Mouse (Mus musculus): ENCODE measurements around the gene Frmd8. TPM values are rescaled to one million over a fixed set of nuclear protein-coding genes. Genes with fewer than 3 reads are reported as not detected.

The Frmd8 gene
- total RNA-seq, 1 experiment: 35.7 TPM

GRCm38 (mm10) chr19:5872528-5872927 is 2.5 kb downstream of the Frmd8 start:
- peaks cover 0 to 14% of the 10 kb centered on the region in 2 experiments; a peak in 2 of 4 replicates for H3K4me1 ChIP-seq (ENCODE audit: control insufficient read depth in 2 of 2, insufficient read depth in 2 of 2, low read length in 2 of 2, poor library complexity in 1 of 2)
- no peak overlapping the region for H3K4me3 ChIP-seq (ENCODE audit: insufficient read depth in 1 of 2, low read depth in 1 of 2, low read length in 2 of 2, poor library complexity in 1 of 2, severe bottlenecking in 1 of 2)
- peaks cover 30% of the 10 kb centered on the region; the same call in 1 of the 2 replicates for H3K36me3 ChIP-seq (ENCODE audit: control insufficient read depth, insufficient read depth, low read length, poor library complexity, severe bottlenecking)
- H3K27ac ChIP-seq (ENCODE audit: insufficient read depth, low read depth, low read length, poor library complexity, severe bottlenecking): no peak overlapping the region
- H3K9ac ChIP-seq (ENCODE audit: insufficient read depth, low read depth, low read length, poor library complexity, severe bottlenecking): no peak overlapping the region
- no peak for DNase-seq (ENCODE audit: low read depth, low spot score)
- in situ Hi-C loops (cut with MboI; ENCODE audit: low sequenced_read_pairs in 2 of 2, unreplicated experiment in 2 of 2): no loop called here
- H3K9me3 ChIP-seq (ENCODE audit: control insufficient read depth, insufficient read depth, low read depth, low read length): no peaks in the 10 kb centered on the region
- TF ChIP-seq CHD2 (IDR thresholded peaks at IDR 0.05; ENCODE audit: low read depth, low read length) (no peak), ZNF384 (IDR thresholded peaks at IDR 0.05; ENCODE audit: low read depth, low read length) (no peak), ZC3H11A (IDR thresholded peaks at IDR 0.05; ENCODE audit: borderline replicate concordance, low read depth, low read length) (no peak), HCFC1 (IDR thresholded peaks at IDR 0.05; ENCODE audit: borderline replicate concordance, insufficient read depth, low read length) (no peak), MAFK (IDR thresholded peaks at IDR 0.05; ENCODE audit: insufficient read depth, low read depth, low read length) (no peak)

- no peak for DNase-seq (ENCODE audit: low read depth, low spot score)
- Histone ChIP-seq H3K36me3 (ENCODE audit: control insufficient read depth, insufficient read depth, low read length, poor library complexity, severe bottlenecking) (peaks cover 32% of the 10 kb centered on the region; the same call in 1 of the 2 replicates), H3K4me1 (ENCODE audit: control insufficient read depth in 2 of 2, insufficient read depth in 2 of 2, low read length in 2 of 2, poor library complexity in 1 of 2) (peaks cover 0 to 12% of the 10 kb centered on the region in 2 experiments; a peak in 2 of 4 replicates), H3K4me3 (ENCODE audit: insufficient read depth in 1 of 2, low read depth in 1 of 2, low read length in 2 of 2, poor library complexity in 1 of 2, severe bottlenecking in 1 of 2) (no peak overlapping the region), H3K27ac (ENCODE audit: insufficient read depth, low read depth, low read length, poor library complexity, severe bottlenecking) (peak overlapping the region; percentile 7; the same call in 1 of the 2 replicates), H3K9me3 (ENCODE audit: control insufficient read depth, insufficient read depth, low read depth, low read length) (no peaks in the 10 kb centered on the region), H3K9ac (ENCODE audit: insufficient read depth, low read depth, low read length, poor library complexity, severe bottlenecking) (no peak overlapping the region)
- in situ Hi-C loops (cut with MboI; ENCODE audit: low sequenced_read_pairs in 2 of 2, unreplicated experiment in 2 of 2): no loop called here
- TF ChIP-seq MAFK (IDR thresholded peaks at IDR 0.05; ENCODE audit: insufficient read depth, low read depth, low read length) (no peak), ZNF384 (IDR thresholded peaks at IDR 0.05; ENCODE audit: low read depth, low read length) (no peak), CHD2 (IDR thresholded peaks at IDR 0.05; ENCODE audit: low read depth, low read length) (no peak), HCFC1 (IDR thresholded peaks at IDR 0.05; ENCODE audit: borderline replicate concordance, insufficient read depth, low read length) (no peak), ZC3H11A (IDR thresholded peaks at IDR 0.05; ENCODE audit: borderline replicate concordance, low read depth, low read length) (no peak)
Observed at GRCm38 (mm10) chr19:5871683-5872082, 3.4 kb downstream of the Frmd8 start.

- no peak for DNase-seq (ENCODE audit: low read depth, low spot score)
- Histone ChIP-seq H3K4me1 (ENCODE audit: control insufficient read depth in 2 of 2, insufficient read depth in 2 of 2, low read length in 2 of 2, poor library complexity in 1 of 2) (peaks cover 0 to 12% of the 10 kb centered on the region in 2 experiments; a peak in 2 of 4 replicates), H3K27ac (ENCODE audit: insufficient read depth, low read depth, low read length, poor library complexity, severe bottlenecking) (peak overlapping the region; percentile 7; the same call in 1 of the 2 replicates), H3K36me3 (ENCODE audit: control insufficient read depth, insufficient read depth, low read length, poor library complexity, severe bottlenecking) (peaks cover 33% of the 10 kb centered on the region; the same call in 1 of the 2 replicates), H3K9me3 (ENCODE audit: control insufficient read depth, insufficient read depth, low read depth, low read length) (no peaks in the 10 kb centered on the region), H3K9ac (ENCODE audit: insufficient read depth, low read depth, low read length, poor library complexity, severe bottlenecking) (0 out of 2 replicates have a peak overlapping the region, but pooled peaks have one; percentile 5), H3K4me3 (ENCODE audit: insufficient read depth in 1 of 2, low read depth in 1 of 2, low read length in 2 of 2, poor library complexity in 1 of 2, severe bottlenecking in 1 of 2) (no peak overlapping the region)
- in situ Hi-C loops (cut with MboI; ENCODE audit: low sequenced_read_pairs in 2 of 2, unreplicated experiment in 2 of 2): no loop called here
- TF ChIP-seq ZNF384 (IDR thresholded peaks at IDR 0.05; ENCODE audit: low read depth, low read length) (no peak), CHD2 (IDR thresholded peaks at IDR 0.05; ENCODE audit: low read depth, low read length) (no peak), ZC3H11A (IDR thresholded peaks at IDR 0.05; ENCODE audit: borderline replicate concordance, low read depth, low read length) (no peak), HCFC1 (IDR thresholded peaks at IDR 0.05; ENCODE audit: borderline replicate concordance, insufficient read depth, low read length) (no peak), MAFK (IDR thresholded peaks at IDR 0.05; ENCODE audit: insufficient read depth, low read depth, low read length) (no peak)
Observed at GRCm38 (mm10) chr19:5871273-5871672, 3.8 kb downstream of the Frmd8 start.

- no peak for DNase-seq (ENCODE audit: low read depth, low spot score)
- no peak for TF ChIP-seq ZNF384 (IDR thresholded peaks at IDR 0.05; ENCODE audit: low read depth, low read length)
- TF ChIP-seq CHD2 (IDR thresholded peaks at IDR 0.05; ENCODE audit: low read depth, low read length): no peak
- TF ChIP-seq HCFC1 (IDR thresholded peaks at IDR 0.05; ENCODE audit: borderline replicate concordance, insufficient read depth, low read length): no peak
- TF ChIP-seq ZC3H11A (IDR thresholded peaks at IDR 0.05; ENCODE audit: borderline replicate concordance, low read depth, low read length): no peak
- no peak for TF ChIP-seq MAFK (IDR thresholded peaks at IDR 0.05; ENCODE audit: insufficient read depth, low read depth, low read length)
- in situ Hi-C loops (cut with MboI; ENCODE audit: low sequenced_read_pairs in 2 of 2, unreplicated experiment in 2 of 2): no loop called here
- no peak overlapping the region for H3K4me3 ChIP-seq (ENCODE audit: insufficient read depth in 1 of 2, low read depth in 1 of 2, low read length in 2 of 2, poor library complexity in 1 of 2, severe bottlenecking in 1 of 2)
- peaks cover 0 to 10% of the 10 kb centered on the region in 2 experiments; a peak in 2 of 4 replicates for H3K4me1 ChIP-seq (ENCODE audit: control insufficient read depth in 2 of 2, insufficient read depth in 2 of 2, low read length in 2 of 2, poor library complexity in 1 of 2)
- no peak overlapping the region for H3K9ac ChIP-seq (ENCODE audit: insufficient read depth, low read depth, low read length, poor library complexity, severe bottlenecking)
- peaks cover 48% of the 10 kb centered on the region for H3K36me3 ChIP-seq (ENCODE audit: control insufficient read depth, insufficient read depth, low read length, poor library complexity, severe bottlenecking)
- H3K9me3 ChIP-seq (ENCODE audit: control insufficient read depth, insufficient read depth, low read depth, low read length): no peaks in the 10 kb centered on the region
- no peak overlapping the region for H3K27ac ChIP-seq (ENCODE audit: insufficient read depth, low read depth, low read length, poor library complexity, severe bottlenecking)
Observed at GRCm38 (mm10) chr19:5868096-5868495, 7.0 kb downstream of the Frmd8 start.
